Mouse (Mus musculus): ENCODE results near the gene Zcchc14.

DNA sequence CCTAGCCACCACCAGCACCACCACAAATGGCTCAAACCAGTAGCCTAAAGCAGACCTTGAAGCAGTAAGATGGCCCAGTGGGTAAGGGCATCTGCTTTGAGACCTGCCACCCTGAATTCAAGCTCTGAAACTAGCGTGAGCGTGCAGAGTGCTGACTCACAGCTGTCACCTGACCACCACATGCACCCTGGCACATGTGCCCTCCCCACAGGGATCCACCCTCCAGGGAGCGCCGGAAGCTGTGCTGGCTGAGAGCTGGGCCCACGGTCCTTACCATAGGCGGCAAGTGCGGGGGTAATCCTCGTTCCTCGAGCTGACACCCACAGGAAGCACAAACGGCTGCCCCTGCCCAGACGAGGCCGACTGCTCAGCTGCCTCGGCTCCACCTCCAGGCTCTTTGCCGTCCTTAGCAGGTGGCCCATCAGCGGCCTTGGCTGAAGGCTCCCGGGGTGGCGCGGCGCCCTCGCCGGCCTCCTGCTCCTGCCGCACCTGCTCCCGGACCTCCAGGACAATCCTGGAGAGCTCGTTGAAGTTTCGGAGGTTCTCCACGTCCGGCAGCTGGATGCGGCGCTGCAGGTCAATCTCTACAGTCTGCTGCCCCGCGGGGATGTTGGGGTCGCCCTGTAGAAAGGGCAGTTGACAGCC lies 98.7 kb downstream of the Zcchc14 start:
- no peak for TF ChIP-seq POLR2A (IDR thresholded peaks at IDR 0.05; ENCODE audit: control insufficient read depth, low read depth, low read length)
- no peak for TF ChIP-seq CTCF (IDR thresholded peaks at IDR 0.05; ENCODE audit: control insufficient read depth, insufficient read depth, insufficient replicate concordance, low read depth, low read length)

All from testis, adult 2 months (tissue).